Mouse (Mus musculus) bone marrow macrophage, adult 2 months (primary cell): ENCODE results near the gene Olfr322. TPM values are rescaled to one million over a fixed set of nuclear protein-coding genes. Genes with fewer than 3 reads are reported as not detected.

ENCODE experiments used
- H3K27ac ChIP-seq: 2 replicates; pipeline ENCODE4 v1.5.1; 2012; ENCODE audit warnings: low read depth, low read length; ENCODE audit not compliant: insufficient read depth
- H3K4me1 ChIP-seq: 2 replicates; pipeline ENCODE4 v1.6.1; 2012; ENCODE audit warnings: low read length; ENCODE audit not compliant: control insufficient read depth, insufficient read depth
- H3K4me3 ChIP-seq: 2 replicates; pipeline ENCODE4 v1.5.1; 2012; ENCODE audit warnings: mild to moderate bottlenecking, low read length, moderate library complexity; ENCODE audit not compliant: insufficient read depth
- CTCF ChIP-seq: IDR thresholded peaks from 2 replicates; pipeline ENCODE4 v1.5.1; 2012; ENCODE audit warnings: low read depth, mild to moderate bottlenecking, low read length, moderate library complexity
- POLR2A ChIP-seq: IDR thresholded peaks from 2 replicates; pipeline ENCODE4 v1.6.1; 2012; ENCODE audit warnings: mild to moderate bottlenecking, low read depth, low read length, borderline replicate concordance
- polyA plus RNA-seq: library from polyadenylated mRNA; stranded (reverse); fragments of >200 nt; gene quantifications from 2 replicates; pipeline ENCODE4 v1.2.4, GENCODE M21; 2012; ENCODE audit not compliant: missing spikeins, insufficient read depth, insufficient read length

Olfr322 gene
- polyA plus RNA-seq: not detected in 2 replicates

- no peak within 1 kb of the TSS for H3K27ac ChIP-seq
- H3K4me3 ChIP-seq: no peak within 1 kb of the TSS
- H3K4me1 ChIP-seq: no peaks in the 10 kb centered on the region
- no peak for TF ChIP-seq POLR2A
- no peak for TF ChIP-seq CTCF
These were observed at the start of gene Olfr322 for GRCm38 (mm10) chr11:58658596-58658995. Olfr322 (plus strand) TSS chr11:58658782.

GRCm38 (mm10) chr11:58613359-58613758 is 45.2 kb upstream of the Olfr322 start:
- no peak overlapping the region for H3K4me3 ChIP-seq
- H3K27ac ChIP-seq: no peak overlapping the region
- H3K4me1 ChIP-seq: no peaks in the 10 kb centered on the region
- TF ChIP-seq CTCF: no peak
- no peak for TF ChIP-seq POLR2A

- H3K4me1 ChIP-seq: no peaks in the 10 kb centered on the region
- no peak overlapping the region for H3K27ac ChIP-seq
- H3K4me3 ChIP-seq: no peak overlapping the region
- no peak for TF ChIP-seq POLR2A
- no peak for TF ChIP-seq CTCF
These were observed 44.1 kb upstream of the Olfr322 start for GRCm38 (mm10) chr11:58614526-58614925.

GRCm38 (mm10) chr11:58615975-58616374 is 42.6 kb upstream of the Olfr322 start, which contains the start of gene 2210407C18Rik:
2210407C18Rik (minus strand) TSS chr11:58616075.
- no peaks in the 10 kb centered on the region for H3K4me1 ChIP-seq
- no peak within 1 kb of the TSS for H3K4me3 ChIP-seq
- TF ChIP-seq CTCF (no peak), POLR2A (no peak)
- no peak within 1 kb of the TSS for H3K27ac ChIP-seq

GRCm38 (mm10) chr11:58618369-58618768 is 40.2 kb upstream of the Olfr322 start:
- Histone ChIP-seq H3K4me3 (no peak overlapping the region), H3K4me1 (no peaks in the 10 kb centered on the region), H3K27ac (no peak overlapping the region)
- no peak for TF ChIP-seq CTCF

- Histone ChIP-seq H3K4me3 (no peak overlapping the region), H3K27ac (no peak overlapping the region), H3K4me1 (no peaks in the 10 kb centered on the region)
- TF ChIP-seq POLR2A: no peak
- TF ChIP-seq CTCF: no peak
These were observed 39.8 kb upstream of the Olfr322 start for GRCm38 (mm10) chr11:58618793-58619192.

GRCm38 (mm10) chr11:58626146-58626545 is 32.4 kb upstream of the Olfr322 start:
- TF ChIP-seq CTCF (no peak), POLR2A (no peak)
- H3K4me1 ChIP-seq: no peaks in the 10 kb centered on the region
- no peak overlapping the region for H3K27ac ChIP-seq
- no peak overlapping the region for H3K4me3 ChIP-seq

- no peak for TF ChIP-seq POLR2A
- no peak for TF ChIP-seq CTCF
- H3K4me3 ChIP-seq: no peak within 1 kb of the TSS
- H3K27ac ChIP-seq: no peak within 1 kb of the TSS
- no peaks in the 10 kb centered on the region for H3K4me1 ChIP-seq
These were observed 28.2 kb upstream of the Olfr322 start, which contains the start of gene Olfr323 for GRCm38 (mm10) chr11:58630401-58630800. Olfr323 (minus strand) TSS chr11:58630501.

GRCm38 (mm10) chr11:58634878-58635277 is 23.7 kb upstream of the Olfr322 start:
- H3K4me1 ChIP-seq: no peaks in the 10 kb centered on the region
- TF ChIP-seq POLR2A (no peak), CTCF (no peak)
- H3K27ac ChIP-seq: no peak overlapping the region
- no peak overlapping the region for H3K4me3 ChIP-seq

- no peak overlapping the region for H3K4me3 ChIP-seq
- H3K4me1 ChIP-seq: no peaks in the 10 kb centered on the region
- H3K27ac ChIP-seq: no peak overlapping the region
- peak; percentile 65 for TF ChIP-seq CTCF
- no peak for TF ChIP-seq POLR2A
These were observed 22.1 kb upstream of the Olfr322 start for GRCm38 (mm10) chr11:58636376-58636977.
